Mouse (Mus musculus) left cerebral cortex, adult 2 months (tissue): ENCODE data around the gene Pcnx2. TPM values are rescaled to one million over a fixed set of nuclear protein-coding genes. Genes with fewer than 3 reads are reported as not detected.

Source experiments
- DNase-seq, 2 experiments: peaks; one replicate each; pipeline ENCODE4 v3.0.0; 2021 to 2022; ENCODE audit warnings: low spot score in 2 of 2, mixed read lengths in 1 of 2; ENCODE audit errors: extremely low spot score in 1 of 2
- H3K27ac ChIP-seq: fragments of 200-600 bp; 2 replicates; pipeline ENCODE4 v1.8.1; 2022
- H3K4me3 ChIP-seq: fragments of 200-600 bp; 2 replicates; pipeline ENCODE4 v1.8.1; 2022
- CTCF ChIP-seq: fragments of 200-600 bp; IDR thresholded peaks from 2 replicates; pipeline ENCODE4 v1.8.1; 2022; ENCODE audit warnings: antibody characterized with exemption, mild to moderate bottlenecking, moderate library complexity
- intact Hi-C: fragments of 180-260 bp; cut with DNase I; formaldehyde crosslinking; loops from one replicate; pipeline ENCODE4 v1.15.1; 2025
- total RNA-seq, 2 experiments: library from RNA; stranded (reverse); gene quantifications; 2 replicates each; pipeline ENCODE4 v1.2.3; 2021

Gene Pcnx2
- total RNA-seq, 2 experiments from 2014 or later = 90.3 to 91.0 TPM

DNA sequence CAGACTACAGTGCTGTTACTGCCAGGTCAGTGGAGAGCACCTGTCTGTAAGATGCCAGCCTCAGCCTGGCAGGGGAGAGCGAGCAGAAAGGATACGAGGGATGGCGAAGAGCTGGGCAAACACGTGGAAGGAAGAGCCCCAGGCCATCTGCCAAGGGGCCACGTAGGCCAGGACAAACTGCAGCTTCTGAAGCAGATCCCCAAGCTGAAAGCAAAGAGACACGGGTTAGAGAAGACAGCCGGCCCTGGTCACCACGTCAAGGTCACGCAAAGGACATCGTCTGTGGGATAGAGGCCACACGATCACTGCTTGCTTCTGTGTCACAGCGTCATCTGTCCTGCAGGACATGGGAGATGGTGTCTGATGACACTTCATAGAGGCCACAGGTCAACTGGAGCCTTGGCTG lies 90.2 kb downstream of the Pcnx2 start:
- Histone ChIP-seq H3K27ac (peak overlapping the region; percentile 72), H3K4me3 (no peak overlapping the region)
- no peak for DNase-seq
- TF ChIP-seq CTCF = no peak
- intact Hi-C loops = no loop called here

DNA sequence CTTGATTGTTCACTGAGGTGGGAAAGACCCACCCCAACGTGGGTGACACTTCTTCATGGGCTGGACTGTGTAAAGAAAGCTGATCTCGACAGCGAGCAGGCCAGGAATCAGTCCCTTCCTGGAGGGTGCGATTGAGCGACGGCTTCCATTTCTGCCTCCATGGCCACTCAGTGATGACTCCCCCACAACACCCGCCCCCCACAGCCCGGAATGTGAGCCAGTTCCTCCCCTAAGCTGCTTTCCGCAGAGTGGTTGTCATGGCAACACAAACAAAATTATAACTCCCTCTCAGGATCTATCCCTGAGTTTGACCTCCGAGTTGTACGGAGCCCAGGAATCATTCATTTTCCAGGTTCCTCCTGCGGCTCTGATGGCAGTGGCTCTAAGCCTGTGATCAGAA lies 91.7 kb downstream of the Pcnx2 start:
- H3K27ac ChIP-seq = peak overlapping the region; percentile 45
- intact Hi-C loops = no loop called here
- no peak for TF ChIP-seq CTCF
- H3K4me3 ChIP-seq = no peak overlapping the region
- peak; percentile 36 to 52 for DNase-seq

DNA sequence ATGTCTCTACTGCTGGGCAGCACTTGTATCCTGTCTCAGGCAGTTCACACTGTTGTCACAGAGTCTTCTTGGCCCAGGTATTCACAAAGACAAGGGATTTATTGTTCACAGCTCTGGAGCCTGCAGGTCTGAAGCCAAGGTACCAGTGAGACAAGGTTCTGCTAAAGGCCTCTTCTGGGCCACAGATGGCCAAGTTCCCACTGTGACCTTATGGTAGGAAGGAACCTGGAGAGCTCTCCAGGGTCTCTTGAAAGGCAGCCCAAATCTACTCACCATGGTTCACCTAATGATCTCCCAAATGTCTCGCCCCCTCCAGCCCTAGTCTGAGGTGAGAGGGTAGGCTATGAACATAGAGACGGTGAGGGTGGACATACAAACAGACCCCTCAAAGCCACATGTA lies 101.1 kb downstream of the Pcnx2 start:
- intact Hi-C loops = no loop called here
- DNase-seq = no peak
- no peak overlapping the region for H3K4me3 ChIP-seq
- H3K27ac ChIP-seq = no peak overlapping the region
- no peak for TF ChIP-seq CTCF

GRCm38 (mm10) chr8:125795341-125795740 lies 102.8 kb downstream of the Pcnx2 start:
- no peak for DNase-seq
- intact Hi-C loops = no loop called here
- no peak overlapping the region for H3K4me3 ChIP-seq
- no peak overlapping the region for H3K27ac ChIP-seq
- TF ChIP-seq CTCF = no peak

GRCm38 (mm10) chr8:125792816-125793455 lies 105.2 kb downstream of the Pcnx2 start:
- H3K4me3 ChIP-seq = no peak overlapping the region
- TF ChIP-seq CTCF = no peak
- DNase-seq = no peak
- intact Hi-C loops = no loop called here
- H3K27ac ChIP-seq = no peak overlapping the region

DNA sequence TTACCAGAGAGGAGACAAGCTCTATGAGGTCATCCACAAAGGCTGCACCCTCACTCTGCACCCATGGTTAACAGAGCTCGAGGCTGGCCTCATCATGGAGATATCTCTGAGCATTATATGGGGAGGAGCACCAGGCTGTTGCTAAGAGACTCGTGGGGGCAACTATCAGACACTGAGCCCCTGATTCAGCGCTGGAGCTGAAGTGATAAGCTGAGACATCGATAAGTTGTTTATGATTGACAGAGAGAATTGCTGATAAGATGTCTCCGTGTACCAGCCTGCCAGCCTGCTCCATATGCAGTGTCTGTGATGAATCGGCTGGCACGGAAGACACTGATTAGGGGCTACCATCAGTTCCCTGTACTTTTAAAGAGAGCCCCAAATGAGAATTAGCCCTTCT lies 111.2 kb downstream of the Pcnx2 start:
- H3K27ac ChIP-seq = no peak overlapping the region
- no peak for DNase-seq
- TF ChIP-seq CTCF = no peak
- no peak overlapping the region for H3K4me3 ChIP-seq
- intact Hi-C loops = no loop called here

GRCm38 (mm10) chr8:125782161-125782560 lies 116.0 kb downstream of the Pcnx2 start:
- intact Hi-C loops = no loop called here
- no peak overlapping the region for H3K4me3 ChIP-seq
- no peak overlapping the region for H3K27ac ChIP-seq
- DNase-seq = no peak
- no peak for TF ChIP-seq CTCF

- no peak for DNase-seq
- no peak for TF ChIP-seq CTCF
- no peak overlapping the region for H3K27ac ChIP-seq
- no peak overlapping the region for H3K4me3 ChIP-seq
- intact Hi-C loops = no loop called here
These were observed 118.5 kb downstream of the Pcnx2 start for GRCm38 (mm10) chr8:125779656-125780055.

DNA sequence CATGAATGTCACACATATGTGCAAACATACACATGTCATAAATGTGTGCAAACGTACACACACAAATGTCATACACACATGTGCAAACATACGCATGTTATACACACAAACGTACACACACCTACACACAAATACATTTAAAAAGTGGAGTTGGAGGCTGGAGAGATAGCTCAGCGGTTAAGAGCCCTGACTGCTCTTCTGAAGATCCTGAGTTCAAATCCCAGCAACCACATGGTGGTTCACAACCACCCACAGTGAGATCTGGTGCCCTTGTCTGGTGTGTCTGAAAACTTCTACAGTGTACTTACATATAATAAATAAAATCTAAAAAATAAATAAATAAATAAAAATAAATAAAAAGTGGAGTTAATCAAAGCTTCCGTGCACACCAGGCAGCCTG lies 119.2 kb downstream of the Pcnx2 start:
- intact Hi-C loops = no loop called here

DNA sequence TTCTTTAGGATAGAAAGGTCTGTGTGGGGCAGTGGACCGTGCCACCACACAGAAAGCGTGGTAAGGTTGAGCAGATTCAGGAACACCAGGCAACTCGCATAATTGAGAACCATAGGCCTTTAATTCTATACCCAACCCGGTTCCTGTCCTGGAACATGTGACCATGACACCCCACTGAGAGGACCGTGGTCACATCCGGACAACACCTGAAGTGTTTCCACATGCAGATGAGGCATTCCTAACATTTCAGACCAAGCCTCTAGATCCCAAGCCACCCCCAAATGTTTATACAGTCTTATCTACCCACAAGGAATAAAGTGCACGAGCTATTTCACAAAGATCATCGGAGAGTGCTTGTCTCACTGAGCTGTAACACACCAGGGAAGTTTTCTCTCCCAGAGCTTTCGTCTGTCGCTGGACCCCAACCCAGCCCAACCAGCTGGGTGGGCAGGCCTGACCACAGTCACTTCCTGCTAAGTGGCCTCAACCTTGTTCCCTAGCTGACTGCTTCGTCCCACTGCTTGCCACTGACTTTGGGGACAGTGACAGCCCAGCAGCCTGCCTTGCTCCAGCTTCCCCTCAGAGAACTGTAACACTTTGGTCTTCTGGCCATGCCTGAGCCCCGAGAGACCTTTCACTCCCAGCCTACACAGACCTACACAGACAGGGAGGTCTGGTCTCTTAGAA lies 120.5 kb downstream of the Pcnx2 start:
- intact Hi-C loops = no loop called here
- H3K27ac ChIP-seq = no peak overlapping the region
- DNase-seq = no peak
- no peak for TF ChIP-seq CTCF
- no peak overlapping the region for H3K4me3 ChIP-seq

More for the DNA sequence above, 119.2 kb downstream of the Pcnx2 start:
- DNase-seq = no peak
- Histone ChIP-seq H3K27ac (no peak overlapping the region), H3K4me3 (no peak overlapping the region)
- no peak for TF ChIP-seq CTCF

DNA sequence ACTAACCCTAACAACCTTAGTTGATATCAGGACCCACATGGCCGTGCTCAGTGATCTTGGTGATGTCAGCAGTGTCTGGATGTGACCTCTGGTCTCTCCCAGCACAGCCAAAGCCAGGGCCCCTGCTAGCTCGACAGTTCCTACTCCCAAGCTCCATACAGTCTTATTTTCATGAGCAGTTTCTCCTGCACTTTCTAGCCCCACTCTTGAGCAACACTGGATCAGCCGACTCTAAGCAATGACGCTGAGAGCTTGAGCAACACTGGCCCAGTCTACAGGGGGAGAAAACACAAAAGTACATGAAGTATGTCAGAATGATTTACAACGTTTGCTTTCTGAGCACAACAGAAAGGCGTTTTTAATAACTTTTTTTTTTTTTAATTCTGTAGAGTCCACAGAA lies 121.3 kb downstream of the Pcnx2 start:
- Histone ChIP-seq H3K27ac (no peak overlapping the region), H3K4me3 (no peak overlapping the region)
- intact Hi-C loops = no loop called here
- no peak for DNase-seq
- no peak for TF ChIP-seq CTCF

- no peak overlapping the region for H3K4me3 ChIP-seq
- TF ChIP-seq CTCF = no peak
- DNase-seq = no peak
- intact Hi-C loops = no loop called here
- no peak overlapping the region for H3K27ac ChIP-seq
These were observed 121.8 kb downstream of the Pcnx2 start for GRCm38 (mm10) chr8:125776314-125776713.

GRCm38 (mm10) chr8:125775031-125775430 lies 123.1 kb downstream of the Pcnx2 start:
- intact Hi-C loops = no loop called here
- DNase-seq = no peak
- TF ChIP-seq CTCF = no peak
- no peak overlapping the region for H3K4me3 ChIP-seq
- H3K27ac ChIP-seq = no peak overlapping the region
